Mouse (Mus musculus): Measurements from ENCODE around the gene Ankra2. TPM values are rescaled to one million over a fixed set of nuclear protein-coding genes. Genes with fewer than 3 reads are reported as not detected.
A peak's percentile ranks its signal among the peaks of the same experiment; 100 is the strongest.

The Ankra2 gene
- polyA plus RNA-seq, 2 experiments, result 8.0 to 10.0 TPM

GRCm38 (mm10) chr13:98276253-98276652 is 13.4 kb downstream of the Ankra2 start:
- Histone ChIP-seq H3K27me3 (ENCODE audit: control insufficient read depth, insufficient read depth, low read length) (no peaks in the 10 kb centered on the region), H3K4me1 (replicated peaks; ENCODE audit: control insufficient read depth in 2 of 2, insufficient read depth in 2 of 2, low read length in 1 of 2) (peaks cover 0 to 8% of the 10 kb centered on the region in 2 experiments; a peak in 2 of 4 replicates), H3K4me2 (ENCODE audit: low read depth) (no peak overlapping the region), H3K27ac (no peak overlapping the region), H3K9ac (replicated peaks) (no peak overlapping the region), H3K4me3 (ENCODE audit: insufficient read depth in 1 of 2, low read depth in 2 of 2, low read length in 2 of 2) (no peak overlapping the region), H3K36me3 (replicated peaks; ENCODE audit: control insufficient read depth, insufficient read depth, low read depth) (peaks cover 7% of the 10 kb centered on the region; the same call in 1 of the 2 replicates), H3K9me3 (ENCODE audit: control insufficient read depth, low read length) (no peaks in the 10 kb centered on the region)
- WGBS (ENCODE audit: insufficient replicate concordance), result 64% methylated on average over 7 of the region's 7 CpGs
- DNase-seq (ENCODE audit: low read depth in 3 of 3, low spot score in 3 of 3) (no peak), ATAC-seq (ENCODE audit: insufficient read depth) (no peak)
- TF ChIP-seq CTCF (IDR thresholded peaks at IDR 0.05; ENCODE audit: low read depth) (no peak), EP300 (IDR thresholded peaks at IDR 0.05; ENCODE audit: low read depth) (no peak)

DNA sequence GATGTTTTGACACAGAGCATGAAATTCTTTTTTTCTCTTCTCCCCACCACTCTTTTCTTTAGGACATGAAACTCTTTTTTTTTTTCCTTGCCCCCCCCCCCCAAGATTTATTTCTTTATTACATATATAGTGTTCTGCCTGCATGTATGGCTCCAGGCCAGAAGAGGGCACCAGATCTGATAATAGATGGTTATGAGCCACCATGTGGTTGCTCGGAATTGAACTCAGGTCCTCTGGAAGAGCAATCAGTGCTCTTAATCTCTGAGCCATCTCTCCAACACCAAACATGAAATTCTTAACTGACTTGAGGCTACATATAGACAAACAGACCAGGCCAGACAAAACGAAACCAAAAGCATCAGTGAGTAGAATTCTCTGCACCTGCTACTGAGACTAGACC is 14.6 kb downstream of the Ankra2 start:
- Histone ChIP-seq H3K27me3 (ENCODE audit: control insufficient read depth, insufficient read depth, low read length) (no peaks in the 10 kb centered on the region), H3K9ac (replicated peaks) (no peak overlapping the region), H3K4me1 (replicated peaks; ENCODE audit: control insufficient read depth in 2 of 2, insufficient read depth in 2 of 2, low read length in 1 of 2) (peaks cover 0 to 8% of the 10 kb centered on the region in 2 experiments; a peak in 2 of 4 replicates), H3K27ac (no peak overlapping the region), H3K36me3 (replicated peaks; ENCODE audit: control insufficient read depth, insufficient read depth, low read depth) (peaks cover 7% of the 10 kb centered on the region; the same call in 1 of the 2 replicates), H3K4me3 (ENCODE audit: insufficient read depth in 1 of 2, low read depth in 2 of 2, low read length in 2 of 2) (no peak overlapping the region), H3K4me2 (ENCODE audit: low read depth) (no peak overlapping the region), H3K9me3 (ENCODE audit: control insufficient read depth, low read length) (no peaks in the 10 kb centered on the region)
- 61% methylated on average over 2 of the region's 2 CpGs for whole genome bisulfite sequencing (ENCODE audit: insufficient replicate concordance)
- TF ChIP-seq CTCF (IDR thresholded peaks at IDR 0.05; ENCODE audit: low read depth), result peak; percentile 27; the same call in 1 of the 2 replicates
- TF ChIP-seq EP300 (IDR thresholded peaks at IDR 0.05; ENCODE audit: low read depth), result no peak
- ATAC-seq (ENCODE audit: insufficient read depth), result no peak
- DNase-seq (ENCODE audit: low read depth in 3 of 3, low spot score in 3 of 3), result no peak

DNA sequence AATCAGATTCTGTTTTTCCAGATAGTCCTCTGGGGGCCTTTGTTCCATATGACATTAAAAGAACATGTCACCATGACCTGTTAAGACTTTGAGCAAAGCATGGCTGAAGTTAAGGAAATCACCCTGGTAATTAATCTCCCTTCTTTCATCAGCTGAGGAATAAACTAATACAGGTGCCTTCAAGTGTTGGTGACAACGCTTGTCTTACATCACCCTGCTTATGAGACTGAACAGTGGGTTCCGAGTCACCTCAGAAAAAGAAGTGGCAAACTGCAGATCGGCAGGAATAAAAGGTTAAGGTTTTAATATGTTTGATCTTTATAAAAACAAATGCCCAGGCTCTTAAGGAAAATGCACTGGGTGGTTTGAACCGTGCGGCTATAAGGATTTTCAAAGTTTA is 16.8 kb downstream of the Ankra2 start, which contains the start of gene Gm21976:
Gene Gm21976, plus strand, starts transcription at position 202 of the 400 bp plus-strand sequence.
- no peak for ATAC-seq (ENCODE audit: insufficient read depth)
- peaks cover 0 to 8% of the 10 kb centered on the region in 2 experiments; a peak in 2 of 4 replicates for H3K4me1 ChIP-seq (replicated peaks; ENCODE audit: control insufficient read depth in 2 of 2, insufficient read depth in 2 of 2, low read length in 1 of 2)
- H3K36me3 ChIP-seq (replicated peaks; ENCODE audit: control insufficient read depth, insufficient read depth, low read depth), result no peaks in the 10 kb centered on the region
- no peak for DNase-seq (ENCODE audit: low read depth in 3 of 3, low spot score in 3 of 3)
- TF ChIP-seq CTCF (IDR thresholded peaks at IDR 0.05; ENCODE audit: low read depth), result no peak
- TF ChIP-seq EP300 (IDR thresholded peaks at IDR 0.05; ENCODE audit: low read depth), result no peak
- no peak within 1 kb of the TSS for H3K4me2 ChIP-seq (ENCODE audit: low read depth)
- no peak within 1 kb of the TSS for H3K4me3 ChIP-seq (ENCODE audit: insufficient read depth in 1 of 2, low read depth in 2 of 2, low read length in 2 of 2)
- H3K9ac ChIP-seq (replicated peaks), result no peak within 1 kb of the TSS
- 69% methylated on average over 5 of the region's 5 CpGs for WGBS (ENCODE audit: insufficient replicate concordance)
- H3K9me3 ChIP-seq (ENCODE audit: control insufficient read depth, low read length), result no peaks in the 10 kb centered on the region
- no peaks in the 10 kb centered on the region for H3K27me3 ChIP-seq (ENCODE audit: control insufficient read depth, insufficient read depth, low read length)
- H3K27ac ChIP-seq, result no peak within 1 kb of the TSS

DNA sequence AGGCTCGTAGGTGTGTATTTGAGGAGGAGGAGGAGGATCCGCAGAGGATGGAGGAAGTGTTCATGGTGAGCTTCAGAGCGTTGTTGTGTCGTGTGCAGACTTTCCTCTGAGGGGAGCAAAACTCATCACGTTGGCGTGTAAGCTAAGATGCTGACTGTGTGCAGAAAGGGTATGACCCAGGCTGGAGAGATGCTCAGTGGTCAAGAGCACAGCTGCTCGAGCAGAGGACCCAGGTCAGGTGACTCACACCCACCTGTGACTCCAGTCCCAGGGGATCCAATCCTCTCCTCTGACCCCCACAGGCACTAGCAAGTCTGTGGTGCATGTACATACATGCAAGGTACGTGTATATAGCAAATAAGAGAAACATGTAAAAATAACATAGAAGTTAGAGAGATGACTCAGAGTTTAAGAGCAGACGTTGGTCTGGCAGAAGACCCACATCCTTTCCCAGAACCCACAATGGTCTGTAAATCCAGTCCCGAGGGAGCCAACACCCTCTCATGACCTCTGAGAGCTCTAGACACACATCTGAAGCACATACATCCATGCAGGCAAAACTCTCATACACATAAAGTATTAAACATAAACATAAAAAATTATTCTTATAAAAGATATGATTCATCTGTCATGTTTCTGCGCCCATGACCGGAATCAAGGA is 18.2 kb downstream of the Ankra2 start:
- no peak for TF ChIP-seq CTCF (IDR thresholded peaks at IDR 0.05; ENCODE audit: low read depth)
- TF ChIP-seq EP300 (IDR thresholded peaks at IDR 0.05; ENCODE audit: low read depth), result no peak
- Histone ChIP-seq H3K9ac (replicated peaks) (no peak overlapping the region), H3K9me3 (ENCODE audit: control insufficient read depth, low read length) (no peaks in the 10 kb centered on the region), H3K27me3 (ENCODE audit: control insufficient read depth, insufficient read depth, low read length) (no peaks in the 10 kb centered on the region), H3K36me3 (replicated peaks; ENCODE audit: control insufficient read depth, insufficient read depth, low read depth) (no peaks in the 10 kb centered on the region), H3K27ac (no peak overlapping the region), H3K4me2 (ENCODE audit: low read depth) (no peak overlapping the region), H3K4me3 (ENCODE audit: insufficient read depth in 1 of 2, low read depth in 2 of 2, low read length in 2 of 2) (no peak overlapping the region), H3K4me1 (replicated peaks; ENCODE audit: control insufficient read depth in 2 of 2, insufficient read depth in 2 of 2, low read length in 1 of 2) (0 out of 4 replicates have a peak, but pooled peaks cover 0 to 1% of the 10 kb centered on the region in 2 experiments)
- DNase-seq (ENCODE audit: low read depth in 3 of 3, low spot score in 3 of 3) (no peak), ATAC-seq (ENCODE audit: insufficient read depth) (no peak)
- WGBS (ENCODE audit: insufficient replicate concordance), result 55% methylated on average over 12 of the region's 12 CpGs

- WGBS (ENCODE audit: insufficient replicate concordance), result 21% methylated on average over 2 of the region's 2 CpGs
Measured at GRCm38 (mm10) chr13:98290719-98291118, 27.8 kb downstream of the Ankra2 start.

More at GRCm38 (mm10) chr13:98290719-98291118, 27.8 kb downstream of the Ankra2 start:
- no peak for DNase-seq (ENCODE audit: low read depth in 3 of 3, low spot score in 3 of 3)
- ATAC-seq (ENCODE audit: insufficient read depth), result no peak
- no peaks in the 10 kb centered on the region for H3K27me3 ChIP-seq (ENCODE audit: control insufficient read depth, insufficient read depth, low read length)
- no peak overlapping the region for H3K4me3 ChIP-seq (ENCODE audit: insufficient read depth in 1 of 2, low read depth in 2 of 2, low read length in 2 of 2)
- no peaks in the 10 kb centered on the region for H3K36me3 ChIP-seq (replicated peaks; ENCODE audit: control insufficient read depth, insufficient read depth, low read depth)
- TF ChIP-seq CTCF (IDR thresholded peaks at IDR 0.05; ENCODE audit: low read depth), result no peak
- TF ChIP-seq EP300 (IDR thresholded peaks at IDR 0.05; ENCODE audit: low read depth), result no peak
- no peak overlapping the region for H3K4me2 ChIP-seq (ENCODE audit: low read depth)
- no peaks in the 10 kb centered on the region for H3K4me1 ChIP-seq (replicated peaks; ENCODE audit: control insufficient read depth in 2 of 2, insufficient read depth in 2 of 2, low read length in 1 of 2)
- H3K9me3 ChIP-seq (ENCODE audit: control insufficient read depth, low read length), result no peaks in the 10 kb centered on the region
- no peak overlapping the region for H3K27ac ChIP-seq
- no peak overlapping the region for H3K9ac ChIP-seq (replicated peaks)
